Mouse (Mus musculus) lung, adult 2 months (tissue): ENCODE data around the gene Iqca.

Source experiments
- CTCF ChIP-seq: fragments of 200-500 bp; IDR thresholded peaks from 2 replicates; pipeline ENCODE4 v1.5.1; 2011; ENCODE audit warnings: mild to moderate bottlenecking, low read length, control low read depth; ENCODE audit not compliant: insufficient read depth
- POLR2A ChIP-seq: fragments of 200-500 bp; IDR thresholded peaks from 2 replicates; pipeline ENCODE4 v1.6.1; 2011; ENCODE audit warnings: low read depth, mild to moderate bottlenecking, control low read depth, low read length, borderline replicate concordance; ENCODE audit errors: extremely low read depth

DNA sequence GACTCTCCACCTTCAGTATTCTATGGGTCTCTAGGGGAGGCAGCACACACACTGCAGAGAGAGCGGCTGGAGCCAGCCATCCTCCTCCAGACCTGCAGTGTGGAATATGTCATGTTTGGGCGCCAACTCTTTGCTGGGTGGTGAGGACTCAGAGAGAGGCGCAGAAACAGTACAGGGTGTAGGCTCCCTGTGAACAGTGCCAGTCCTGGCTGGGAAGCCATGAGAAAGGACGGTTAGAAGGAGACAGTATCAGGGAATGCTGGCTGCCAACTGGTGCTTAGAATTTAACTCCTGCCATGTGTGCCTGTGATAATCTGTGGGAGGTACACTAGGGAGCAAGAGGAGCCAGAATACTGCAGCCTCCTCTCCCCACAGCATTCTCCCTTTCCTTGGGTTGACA, 98.2 kb downstream of the Iqca start:
- TF ChIP-seq CTCF (no peak), POLR2A (no peak)
